Mouse (Mus musculus): ENCODE measurements around the gene Slc29a2. TPM values are rescaled to one million over a fixed set of nuclear protein-coding genes. Genes with fewer than 3 reads are reported as not detected.

Slc29a2 gene
- polyA plus RNA-seq, 1 experiment, result 18.5 TPM

DNA sequence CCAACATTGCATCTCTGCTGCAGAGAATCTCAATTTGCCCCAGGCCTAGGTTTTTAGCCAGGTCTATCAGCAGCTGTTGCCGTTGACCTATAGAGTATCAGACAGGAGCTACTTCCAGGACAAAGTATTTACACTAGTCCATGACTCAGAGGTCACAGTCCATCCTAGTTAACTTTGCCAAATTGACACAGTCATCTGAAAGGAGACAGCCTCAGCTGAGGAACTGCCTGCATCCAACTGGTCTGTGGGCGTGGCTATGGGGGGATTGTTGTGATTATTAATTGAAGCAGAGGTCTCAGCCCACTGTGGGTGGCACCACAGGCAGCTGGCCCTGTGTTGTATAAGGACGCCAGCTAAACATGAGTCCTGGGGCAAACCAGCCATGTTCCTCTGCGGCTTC, 18.7 kb upstream of the Slc29a2 start:
- no peak overlapping the region for H3K27ac ChIP-seq (ENCODE audit: insufficient read depth, low read length)
- H3K27me3 ChIP-seq (ENCODE audit: control insufficient read depth, insufficient read depth, low read length, poor library complexity, severe bottlenecking), result no peaks in the 10 kb centered on the region
- H3K36me3 ChIP-seq (ENCODE audit: control insufficient read depth, insufficient read depth, low read length, poor library complexity, severe bottlenecking), result no peaks in the 10 kb centered on the region
- no peak overlapping the region for H3K9ac ChIP-seq (ENCODE audit: low read depth, poor library complexity, severe bottlenecking)
- TF ChIP-seq EP300 (IDR thresholded peaks at IDR 0.05; ENCODE audit: insufficient read depth, low read depth, low read length) (no peak), CTCF (IDR thresholded peaks at IDR 0.05; ENCODE audit: low read depth, low read length) (no peak), POLR2A (IDR thresholded peaks at IDR 0.05; ENCODE audit: insufficient read depth, low read length) (no peak)
- no peaks in the 10 kb centered on the region for H3K4me1 ChIP-seq (ENCODE audit: control insufficient read depth, insufficient read depth, low read length)
- no peak overlapping the region for H3K4me3 ChIP-seq (ENCODE audit: low read depth, low read length)
- no peaks in the 10 kb centered on the region for H3K9me3 ChIP-seq (replicated peaks; ENCODE audit: control insufficient read depth, insufficient read depth, low read length, poor library complexity, severe bottlenecking)

DNA sequence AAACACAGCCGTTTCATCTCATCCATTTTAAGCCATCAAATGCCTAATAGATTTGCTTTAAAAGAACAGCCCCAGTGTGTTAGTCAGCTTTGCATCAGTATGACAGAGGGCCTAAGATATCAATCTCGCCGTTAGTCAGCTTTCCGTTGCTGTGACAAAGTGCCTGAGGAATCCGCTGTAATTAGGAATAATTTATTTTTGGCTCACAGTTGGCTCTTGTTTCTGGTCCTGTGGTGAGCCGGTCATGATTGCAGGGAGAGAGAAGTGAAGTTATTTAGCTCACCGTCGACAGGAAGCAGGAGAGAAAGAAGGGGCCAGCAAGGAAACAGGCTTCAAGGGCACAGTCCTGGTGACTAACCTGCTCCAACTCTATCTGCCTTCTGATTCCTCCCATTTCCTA, 10.5 kb upstream of the Slc29a2 start:
- Histone ChIP-seq H3K9me3 (replicated peaks; ENCODE audit: control insufficient read depth, insufficient read depth, low read length, poor library complexity, severe bottlenecking) (no peaks in the 10 kb centered on the region), H3K27me3 (ENCODE audit: control insufficient read depth, insufficient read depth, low read length, poor library complexity, severe bottlenecking) (no peaks in the 10 kb centered on the region), H3K9ac (ENCODE audit: low read depth, poor library complexity, severe bottlenecking) (no peak overlapping the region), H3K27ac (ENCODE audit: insufficient read depth, low read length) (peak overlapping the region; percentile 20; the same call in 1 of the 2 replicates), H3K36me3 (ENCODE audit: control insufficient read depth, insufficient read depth, low read length, poor library complexity, severe bottlenecking) (no peaks in the 10 kb centered on the region), H3K4me1 (ENCODE audit: control insufficient read depth, insufficient read depth, low read length) (peaks cover 1% of the 10 kb centered on the region), H3K4me3 (ENCODE audit: low read depth, low read length) (no peak overlapping the region)
- TF ChIP-seq CTCF (IDR thresholded peaks at IDR 0.05; ENCODE audit: low read depth, low read length), result no peak
- no peak for TF ChIP-seq POLR2A (IDR thresholded peaks at IDR 0.05; ENCODE audit: insufficient read depth, low read length)
- no peak for TF ChIP-seq EP300 (IDR thresholded peaks at IDR 0.05; ENCODE audit: insufficient read depth, low read depth, low read length)

GRCm38 (mm10) chr19:5014961-5015398, 8.7 kb upstream of the Slc29a2 start:
- Histone ChIP-seq H3K9me3 (replicated peaks; ENCODE audit: control insufficient read depth, insufficient read depth, low read length, poor library complexity, severe bottlenecking) (no peaks in the 10 kb centered on the region), H3K27me3 (ENCODE audit: control insufficient read depth, insufficient read depth, low read length, poor library complexity, severe bottlenecking) (no peaks in the 10 kb centered on the region), H3K36me3 (ENCODE audit: control insufficient read depth, insufficient read depth, low read length, poor library complexity, severe bottlenecking) (no peaks in the 10 kb centered on the region), H3K27ac (ENCODE audit: insufficient read depth, low read length) (peak overlapping the region; percentile 44; the same call in 1 of the 2 replicates), H3K4me1 (ENCODE audit: control insufficient read depth, insufficient read depth, low read length) (peaks cover 1% of the 10 kb centered on the region), H3K9ac (ENCODE audit: low read depth, poor library complexity, severe bottlenecking) (no peak overlapping the region), H3K4me3 (ENCODE audit: low read depth, low read length) (no peak overlapping the region)
- no peak for TF ChIP-seq POLR2A (IDR thresholded peaks at IDR 0.05; ENCODE audit: insufficient read depth, low read length)
- TF ChIP-seq CTCF (IDR thresholded peaks at IDR 0.05; ENCODE audit: low read depth, low read length), result peak; percentile 58
- TF ChIP-seq EP300 (IDR thresholded peaks at IDR 0.05; ENCODE audit: insufficient read depth, low read depth, low read length), result no peak

DNA sequence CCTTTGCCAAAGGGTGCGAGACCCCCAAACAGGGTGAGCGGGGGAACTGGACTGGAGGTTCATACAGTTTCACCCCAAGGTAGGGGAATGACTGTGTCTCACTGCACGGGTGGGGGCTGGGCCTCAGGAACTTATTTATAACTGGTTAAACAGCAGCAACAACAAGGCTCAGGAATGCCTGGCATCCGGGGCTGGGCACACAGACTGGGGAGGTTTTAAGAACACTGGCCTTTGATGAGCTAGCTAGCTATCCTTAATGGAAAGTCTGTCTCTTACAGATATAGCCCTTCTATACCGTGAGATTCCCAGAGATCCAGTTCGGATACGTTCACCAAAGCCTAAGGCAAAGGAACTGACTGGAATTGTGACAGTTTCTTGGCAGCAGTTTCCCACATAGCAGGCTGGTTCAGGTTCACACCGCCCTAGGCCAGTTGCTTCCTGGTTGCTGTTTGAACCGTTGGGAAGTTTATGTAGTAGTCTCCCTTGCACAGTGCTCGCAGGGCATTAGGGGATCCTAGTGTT, 7.4 kb upstream of the Slc29a2 start:
- Histone ChIP-seq H3K27me3 (ENCODE audit: control insufficient read depth, insufficient read depth, low read length, poor library complexity, severe bottlenecking) (no peaks in the 10 kb centered on the region), H3K9ac (ENCODE audit: low read depth, poor library complexity, severe bottlenecking) (peak overlapping the region; percentile 9; the same call in 1 of the 2 replicates), H3K4me3 (ENCODE audit: low read depth, low read length) (no peak overlapping the region), H3K36me3 (ENCODE audit: control insufficient read depth, insufficient read depth, low read length, poor library complexity, severe bottlenecking) (no peaks in the 10 kb centered on the region), H3K4me1 (ENCODE audit: control insufficient read depth, insufficient read depth, low read length) (peaks cover 1% of the 10 kb centered on the region), H3K9me3 (replicated peaks; ENCODE audit: control insufficient read depth, insufficient read depth, low read length, poor library complexity, severe bottlenecking) (no peaks in the 10 kb centered on the region), H3K27ac (ENCODE audit: insufficient read depth, low read length) (peak overlapping the region; percentile 62)
- TF ChIP-seq EP300 (IDR thresholded peaks at IDR 0.05; ENCODE audit: insufficient read depth, low read depth, low read length), result 0 out of 2 replicates have a peak, but pooled peaks have one; percentile 13
- TF ChIP-seq POLR2A (IDR thresholded peaks at IDR 0.05; ENCODE audit: insufficient read depth, low read length), result no peak
- no peak for TF ChIP-seq CTCF (IDR thresholded peaks at IDR 0.05; ENCODE audit: low read depth, low read length)

DNA sequence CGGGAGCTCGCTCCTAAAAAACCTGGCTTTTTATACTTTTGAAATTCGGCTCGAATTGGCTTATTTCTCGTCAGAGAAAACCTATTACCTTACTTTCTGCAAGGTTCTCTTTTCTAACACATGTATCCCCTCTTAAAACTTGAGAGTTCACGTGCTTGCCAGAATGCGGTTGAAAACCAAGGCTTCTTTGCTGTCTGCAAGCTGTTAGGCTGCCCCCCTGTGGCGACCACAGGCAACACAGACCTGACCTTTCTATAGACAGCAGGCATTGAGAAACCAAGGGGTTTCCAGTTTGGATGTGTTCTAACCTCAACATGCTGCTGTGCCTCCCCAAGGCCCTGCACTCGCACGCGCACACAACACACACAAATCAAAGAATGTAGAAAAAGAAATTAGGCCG, 6.9 kb upstream of the Slc29a2 start:
- TF ChIP-seq CTCF (IDR thresholded peaks at IDR 0.05; ENCODE audit: low read depth, low read length), result peak; percentile 92
- no peak for TF ChIP-seq EP300 (IDR thresholded peaks at IDR 0.05; ENCODE audit: insufficient read depth, low read depth, low read length)
- TF ChIP-seq POLR2A (IDR thresholded peaks at IDR 0.05; ENCODE audit: insufficient read depth, low read length), result no peak
- H3K9me3 ChIP-seq (replicated peaks; ENCODE audit: control insufficient read depth, insufficient read depth, low read length, poor library complexity, severe bottlenecking), result no peaks in the 10 kb centered on the region
- H3K4me1 ChIP-seq (ENCODE audit: control insufficient read depth, insufficient read depth, low read length), result peaks cover 1% of the 10 kb centered on the region
- no peak overlapping the region for H3K4me3 ChIP-seq (ENCODE audit: low read depth, low read length)
- no peaks in the 10 kb centered on the region for H3K36me3 ChIP-seq (ENCODE audit: control insufficient read depth, insufficient read depth, low read length, poor library complexity, severe bottlenecking)
- peak overlapping the region; percentile 62 for H3K27ac ChIP-seq (ENCODE audit: insufficient read depth, low read length)
- H3K9ac ChIP-seq (ENCODE audit: low read depth, poor library complexity, severe bottlenecking), result 0 out of 2 replicates have a peak overlapping the region, but pooled peaks have one; percentile 9
- H3K27me3 ChIP-seq (ENCODE audit: control insufficient read depth, insufficient read depth, low read length, poor library complexity, severe bottlenecking), result no peaks in the 10 kb centered on the region

GRCm38 (mm10) chr19:5017611-5018010, 6.0 kb upstream of the Slc29a2 start:
- peaks cover 1% of the 10 kb centered on the region for H3K4me1 ChIP-seq (ENCODE audit: control insufficient read depth, insufficient read depth, low read length)
- no peak overlapping the region for H3K9ac ChIP-seq (ENCODE audit: low read depth, poor library complexity, severe bottlenecking)
- H3K9me3 ChIP-seq (replicated peaks; ENCODE audit: control insufficient read depth, insufficient read depth, low read length, poor library complexity, severe bottlenecking), result no peaks in the 10 kb centered on the region
- no peak overlapping the region for H3K27ac ChIP-seq (ENCODE audit: insufficient read depth, low read length)
- no peak overlapping the region for H3K4me3 ChIP-seq (ENCODE audit: low read depth, low read length)
- no peaks in the 10 kb centered on the region for H3K36me3 ChIP-seq (ENCODE audit: control insufficient read depth, insufficient read depth, low read length, poor library complexity, severe bottlenecking)
- TF ChIP-seq CTCF (IDR thresholded peaks at IDR 0.05; ENCODE audit: low read depth, low read length) (no peak), EP300 (IDR thresholded peaks at IDR 0.05; ENCODE audit: insufficient read depth, low read depth, low read length) (no peak), POLR2A (IDR thresholded peaks at IDR 0.05; ENCODE audit: insufficient read depth, low read length) (no peak)
- H3K27me3 ChIP-seq (ENCODE audit: control insufficient read depth, insufficient read depth, low read length, poor library complexity, severe bottlenecking), result no peaks in the 10 kb centered on the region
